In genomic region chr11:113389637-113390036, GRCm38 (mm10) we compare ENCODE assay signal across 12 mouse cellular contexts.
DNase-seq lines count a peak whose midpoint lies in the region; ATAC-seq lines count a peak whose summit lies in the region.
"Had no signal": no experiment of that assay in that cellular context is flagged by ENCODE, and none has a peak within 500 bp of the region (broad histone marks: within the 10 kb centered on the region; RNA-seq: fewer than 3 reads in every experiment).

No protein-coding gene starts in this region.

- H3K36me3 ChIP-seq in neural tube, embryonic 12.5 days, result no peaks in the 10 kb centered on the region
- no peaks in the 10 kb centered on the region for H3K36me3 ChIP-seq in limb, embryonic 10.5 days
- H3K36me3 ChIP-seq: heart, embryonic 12.5 days had no signal

- 0 out of 2 replicates have a peak overlapping the region, but pooled peaks have one; percentile 2 for H3K4me2 ChIP-seq in neural tube, embryonic 12.5 days (replicated peaks)
- H3K4me2 ChIP-seq: heart, embryonic 12.5 days had no signal

- WGBS in neural tube, embryonic 12.5 days, result 50% methylated on average over 6 of the region's 6 CpGs
- WGBS in limb, embryonic 10.5 days, result 40% methylated on average over 6 of the region's 6 CpGs

- no peak overlapping the region for H3K4me3 ChIP-seq in neural tube, embryonic 12.5 days
- no peak overlapping the region for H3K4me3 ChIP-seq in limb, embryonic 10.5 days
- H3K4me3 ChIP-seq: erythroblast, embryonic 14.5 days; heart, embryonic 12.5 days had no signal

- DNase-seq in cerebellum, adult 9-10 months, result peak; percentile 2
- no peak for DNase-seq in neural tube, embryonic 10.5 days (ENCODE audit: extremely low spot score, low spot score)
- DNase-seq in limb, embryonic 10.5 days (ENCODE audit: low spot score), result no peak
- no peak for DNase-seq in adrenal gland, postnatal 4 days (ENCODE audit: low spot score in 2 of 2)
- DNase-seq in heart, postnatal 36 days, result no peak
- DNase-seq in retina, postnatal 1 day, result no peak
- DNase-seq: kidney, adult 8-10 months; lung, postnatal 4 days had no signal

- H3K27me3 ChIP-seq in neural tube, embryonic 12.5 days (replicated peaks), result no peaks in the 10 kb centered on the region
- H3K27me3 ChIP-seq in limb, embryonic 10.5 days (ENCODE audit: low read depth, poor library complexity, severe bottlenecking), result no peaks in the 10 kb centered on the region
- H3K27me3 ChIP-seq: heart, embryonic 12.5 days had no signal

- no peak overlapping the region for H3K27ac ChIP-seq in neural tube, embryonic 12.5 days
- H3K27ac ChIP-seq in limb, embryonic 10.5 days, result peak overlapping the region; percentile 2; the same call in 1 of the 2 replicates

- intact Hi-C loops in heart, postnatal 36 days (cut with DNase I), result no loop called here

- peaks cover 31% of the 10 kb centered on the region for H3K4me1 ChIP-seq in neural tube, embryonic 12.5 days
- peaks cover 35% of the 10 kb centered on the region for H3K4me1 ChIP-seq in limb, embryonic 10.5 days

- H3K9ac ChIP-seq in neural tube, embryonic 12.5 days, result no peak overlapping the region
- H3K9ac ChIP-seq: heart, embryonic 12.5 days had no signal

- H3K9me3 ChIP-seq in neural tube, embryonic 12.5 days, result no peaks in the 10 kb centered on the region
- H3K9me3 ChIP-seq in limb, embryonic 10.5 days (replicated peaks), result no peaks in the 10 kb centered on the region
- H3K9me3 ChIP-seq: heart, embryonic 12.5 days had no signal

- ATAC-seq in cerebellum, adult (ENCODE audit: insufficient number of reproducible peaks, low FRiP score, low TSS enrichment), result no peak
- no peak for ATAC-seq in neural tube, embryonic 12.5 days (ENCODE audit: low FRiP score, low read depth)
